Mouse (Mus musculus) heart, postnatal 0 days (tissue): ENCODE data around the gene Cnot2.

Experiments used
- CTCF ChIP-seq: IDR thresholded peaks from 2 replicates; pipeline ENCODE4 v1.5.1; 2016; ENCODE audit warnings: antibody characterized with exemption, control low read depth, low read depth
- EP300 ChIP-seq: IDR thresholded peaks from 2 replicates; pipeline ENCODE4 v1.6.1; 2016; ENCODE audit warnings: antibody characterized with exemption, low read depth

- TF ChIP-seq CTCF (no peak), EP300 (no peak)
These were observed 145.9 kb downstream of the Cnot2 start for GRCm38 (mm10) chr10:116435455-116435854.
